Mouse (Mus musculus) embryonic fibroblast, embryonic 13.5 days (primary cell): Measurements from ENCODE around the gene Klhl12.

Source experiments
- CTCF ChIP-seq: IDR thresholded peaks from 2 replicates; pipeline ENCODE4 v1.5.1; 2011; ENCODE audit warnings: mild to moderate bottlenecking, control low read depth, low read length, moderate library complexity, borderline replicate concordance; ENCODE audit not compliant: insufficient read depth
- POLR2A ChIP-seq: IDR thresholded peaks from 2 replicates; pipeline ENCODE4 v1.6.1; 2011; ENCODE audit warnings: low read depth, mild to moderate bottlenecking, control low read depth, low read length, moderate library complexity

- TF ChIP-seq CTCF: no peak
- TF ChIP-seq POLR2A: no peak
Observed at GRCm38 (mm10) chr1:134433002-134433401, 22.3 kb upstream of the Klhl12 start.
